Mouse (Mus musculus): ENCODE results near the gene Efl1.

The Efl1 gene

DNA sequence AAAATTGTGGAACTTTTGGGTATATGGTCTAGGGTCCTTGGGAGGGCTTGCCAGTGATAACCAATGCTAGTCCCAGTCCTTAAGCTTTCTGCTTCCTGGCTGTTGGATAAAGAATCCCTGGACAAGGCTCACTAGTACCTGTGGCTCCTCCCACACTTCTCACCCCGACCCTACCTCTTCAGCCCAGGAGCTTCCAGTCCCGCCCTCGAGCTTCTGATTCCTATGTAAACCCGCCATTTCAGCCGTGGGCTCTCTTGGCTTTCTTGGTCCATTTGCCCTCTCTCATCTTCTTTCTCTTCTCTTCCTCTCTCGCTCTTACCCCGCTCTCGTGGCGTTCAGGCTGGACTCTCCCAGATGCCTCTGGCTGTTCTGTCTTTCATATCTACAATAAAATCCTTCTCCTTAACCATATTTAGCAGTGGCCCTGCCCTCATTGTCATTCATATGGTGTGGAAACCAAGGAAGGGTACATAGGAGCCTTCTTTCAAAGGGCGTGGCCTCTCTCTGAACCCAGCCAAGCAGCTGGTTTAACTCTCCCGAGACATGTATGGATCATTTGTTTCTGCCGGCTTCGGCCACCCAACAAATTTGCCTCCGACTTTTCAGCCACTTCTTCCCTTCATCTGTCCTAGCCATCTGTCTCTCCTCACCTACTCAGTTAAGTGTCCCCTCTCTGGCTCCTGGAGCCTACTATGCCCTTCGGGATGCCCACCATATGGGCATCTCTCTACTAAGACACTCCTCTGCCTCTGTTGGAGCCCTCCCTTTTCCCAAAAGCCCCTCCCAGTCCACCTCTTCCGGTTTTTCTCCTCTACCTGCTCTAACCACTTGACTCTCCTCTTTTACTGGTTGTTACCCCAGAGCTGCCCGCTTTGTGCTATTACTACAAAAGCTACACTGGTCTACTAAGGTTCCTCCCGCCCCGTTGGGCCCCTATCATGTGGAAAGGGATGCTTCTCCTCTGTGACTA is 164.1 kb downstream of the Efl1 start:
- DNase-seq (ENCODE audit: low spot score in 2 of 2), result no peak

GRCm38 (mm10) chr7:82819541-82819940 is 171.1 kb downstream of the Efl1 start:
- no peak for DNase-seq (ENCODE audit: low spot score in 2 of 2)

- no peak for DNase-seq (ENCODE audit: low spot score in 2 of 2)
Measured at GRCm38 (mm10) chr7:82820661-82821060, 172.2 kb downstream of the Efl1 start.

DNA sequence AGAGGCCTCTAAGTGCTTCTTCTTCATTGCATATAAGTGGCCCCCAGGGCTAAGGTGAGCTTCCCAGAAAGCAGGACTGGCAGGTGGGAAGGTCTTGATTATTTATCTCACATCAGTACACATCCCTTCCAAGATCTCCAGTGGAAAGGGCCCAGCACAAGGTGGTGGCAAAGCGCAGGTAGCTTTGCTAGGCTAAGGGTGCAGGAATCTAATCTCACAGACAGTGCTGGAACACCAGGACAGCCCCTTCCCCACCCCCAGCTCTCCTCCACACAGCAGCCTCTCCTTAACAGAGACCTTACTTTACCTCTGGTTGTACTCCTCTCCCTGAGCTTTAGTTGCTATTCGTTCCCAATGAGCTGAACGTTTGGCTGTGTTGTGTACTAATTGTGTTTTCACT is 173.1 kb downstream of the Efl1 start:
- no peak for DNase-seq (ENCODE audit: low spot score in 2 of 2)

GRCm38 (mm10) chr7:82822528-82822927 is 174.1 kb downstream of the Efl1 start:
- no peak for DNase-seq (ENCODE audit: low spot score in 2 of 2)

All from spleen, postnatal 10 days (tissue).